Mouse (Mus musculus) liver, embryonic 14.5 days (tissue): Measurements from ENCODE around the gene Ttc16.

Experiments
- CTCF ChIP-seq: IDR thresholded peaks from 2 replicates; pipeline ENCODE4 v1.5.1; 2016; ENCODE audit warnings: antibody characterized with exemption, low read depth, control low read depth
- EP300 ChIP-seq: IDR thresholded peaks from 2 replicates; pipeline ENCODE4 v1.6.1; 2016; ENCODE audit warnings: antibody characterized with exemption, low read depth

DNA sequence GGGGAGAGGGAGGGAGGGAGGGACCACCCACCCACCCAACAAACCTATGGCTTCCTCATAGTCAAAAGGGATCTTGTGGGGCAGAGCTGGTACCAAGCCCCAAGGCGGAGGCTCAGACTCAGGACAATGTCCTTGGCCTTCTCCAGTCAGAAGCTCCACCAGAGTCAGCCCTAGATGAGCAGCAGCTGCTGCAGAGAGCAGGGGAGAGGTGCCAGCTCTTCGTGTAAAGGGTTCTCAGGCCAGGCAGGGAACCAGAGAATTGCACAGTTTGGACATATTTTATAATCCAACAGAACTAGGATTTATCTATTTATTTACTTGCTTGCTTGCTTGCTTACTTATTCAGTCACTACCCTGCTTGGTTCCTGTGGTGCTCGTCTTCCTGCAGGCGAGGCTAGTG lies 36.1 kb downstream of the Ttc16 start:
- no peak for TF ChIP-seq CTCF
- TF ChIP-seq EP300 = no peak
